Mouse (Mus musculus) layer of hippocampus, adult 18-20 months (tissue): ENCODE measurements around the gene AW822073. TPM values are rescaled to one million over a fixed set of nuclear protein-coding genes. Genes with fewer than 3 reads are reported as not detected.
A peak's percentile ranks its signal among the peaks of the same experiment; 100 is the strongest.
"Not testable (repeated sequence)": the region's sequence is repeated elsewhere in the genome, so short reads cannot be mapped to it uniquely, and the experiment has no call there.

ENCODE experiments used
- DNase-seq, 2 experiments: peaks; one replicate each; pipeline ENCODE4 v3.0.0; 2022; ENCODE audit warnings: low spot score in 2 of 2
- long read RNA-seq: library from polyadenylated mRNA; stranded (forward); transcript quantifications from one replicate; pipeline ENCODE4 v2.0.0, GENCODE M21; 2021
- total RNA-seq, 2 experiments: library from RNA; stranded (reverse); gene quantifications; 2 replicates each; pipeline ENCODE4 v1.2.3; 2021

AW822073 gene
- total RNA-seq, result not detected
- long read RNA-seq, result 0 reads

- DNase-seq, result not testable (repeated sequence)
Observed at GRCm38 (mm10) chr10:58224827-58225785, at the start of gene AW822073. Gene AW822073, minus strand, starts transcription at chr10:58224930.

- DNase-seq, result no peak
Observed at GRCm38 (mm10) chr10:58258466-58258865, 33.7 kb upstream of the AW822073 start.

- DNase-seq, result no peak
Observed at GRCm38 (mm10) chr10:58255954-58256353, 31.2 kb upstream of the AW822073 start.

GRCm38 (mm10) chr10:58255213-58255892, 30.6 kb upstream of the AW822073 start, which contains the start of gene Gcc2:
Gene Gcc2, plus strand, starts transcription at chr10:58255497.
- DNase-seq, result peak; percentile 93 to 94

GRCm38 (mm10) chr10:58254635-58255175, 30.0 kb upstream of the AW822073 start:
- no peak for DNase-seq

GRCm38 (mm10) chr10:58249535-58249934, 24.8 kb upstream of the AW822073 start:
- no peak for DNase-seq

- peak; percentile 50 to 69 for DNase-seq
Observed at GRCm38 (mm10) chr10:58238984-58239740, 14.4 kb upstream of the AW822073 start.

GRCm38 (mm10) chr10:58236613-58237012, 11.9 kb upstream of the AW822073 start, which contains the start of gene Gm4981:
Gene Gm4981, minus strand, starts transcription at chr10:58236701.
- DNase-seq, result no peak

- not testable (repeated sequence) for DNase-seq
Observed at GRCm38 (mm10) chr10:58234985-58235384, 10.3 kb upstream of the AW822073 start.

GRCm38 (mm10) chr10:58233740-58234121, 9.0 kb upstream of the AW822073 start:
- DNase-seq, result not testable (repeated sequence)

- not testable (repeated sequence) for DNase-seq
Observed at GRCm38 (mm10) chr10:58233054-58233739, 8.5 kb upstream of the AW822073 start.

- DNase-seq, result not testable (repeated sequence)
Observed at GRCm38 (mm10) chr10:58232641-58232969, 7.9 kb upstream of the AW822073 start, which contains the start of gene Duxf3. Gene Duxf3, minus strand, starts transcription at chr10:58232675.

- peak; percentile 73 to 76 for DNase-seq
Observed at GRCm38 (mm10) chr10:58231779-58232640, 7.3 kb upstream of the AW822073 start.

- not testable (repeated sequence) for DNase-seq
Observed at GRCm38 (mm10) chr10:58231088-58231487, 6.4 kb upstream of the AW822073 start.

GRCm38 (mm10) chr10:58230021-58230420, 5.3 kb upstream of the AW822073 start:
- DNase-seq, result not testable (repeated sequence)

GRCm38 (mm10) chr10:58227798-58228197, 3.1 kb upstream of the AW822073 start:
- DNase-seq, result not testable (repeated sequence)

GRCm38 (mm10) chr10:58226357-58226756, 1.6 kb upstream of the AW822073 start:
- not testable (repeated sequence) for DNase-seq

GRCm38 (mm10) chr10:58223972-58224805, 541 bp downstream of the AW822073 start:
- DNase-seq, result peak; percentile 63 to 65
